Mouse (Mus musculus) R1 (cell line): Measurements from ENCODE around the gene AI837181.
A peak's percentile ranks its signal among the peaks of the same experiment; 100 is the strongest.

Source experiments
- DNase-seq: peaks from one replicate; pipeline ENCODE4 v3.0.0-alpha.2; 2018; ENCODE audit warnings: low read depth, low spot score

AI837181 gene

DNA sequence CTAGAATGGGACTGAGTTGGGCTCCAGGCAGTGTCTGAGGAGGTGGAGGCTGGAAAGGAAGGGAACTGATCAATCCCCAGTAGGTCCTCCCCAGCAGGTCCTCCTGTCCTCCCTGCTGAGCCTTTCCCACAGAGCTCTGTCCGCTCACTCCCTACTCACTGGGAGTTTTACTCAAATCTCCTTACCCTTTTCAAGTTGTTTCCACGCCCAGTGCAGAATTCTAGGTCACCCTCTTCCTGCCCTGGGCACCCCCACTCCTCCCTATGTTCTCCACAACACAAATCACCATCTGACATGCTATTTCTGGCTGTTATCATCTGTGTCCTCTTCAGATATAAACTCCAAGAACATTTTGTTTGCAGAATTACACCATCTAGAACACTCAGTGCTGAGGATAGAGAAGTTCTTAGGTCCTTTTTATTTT is 10.4 kb upstream of the AI837181 start:
- no peak for DNase-seq

DNA sequence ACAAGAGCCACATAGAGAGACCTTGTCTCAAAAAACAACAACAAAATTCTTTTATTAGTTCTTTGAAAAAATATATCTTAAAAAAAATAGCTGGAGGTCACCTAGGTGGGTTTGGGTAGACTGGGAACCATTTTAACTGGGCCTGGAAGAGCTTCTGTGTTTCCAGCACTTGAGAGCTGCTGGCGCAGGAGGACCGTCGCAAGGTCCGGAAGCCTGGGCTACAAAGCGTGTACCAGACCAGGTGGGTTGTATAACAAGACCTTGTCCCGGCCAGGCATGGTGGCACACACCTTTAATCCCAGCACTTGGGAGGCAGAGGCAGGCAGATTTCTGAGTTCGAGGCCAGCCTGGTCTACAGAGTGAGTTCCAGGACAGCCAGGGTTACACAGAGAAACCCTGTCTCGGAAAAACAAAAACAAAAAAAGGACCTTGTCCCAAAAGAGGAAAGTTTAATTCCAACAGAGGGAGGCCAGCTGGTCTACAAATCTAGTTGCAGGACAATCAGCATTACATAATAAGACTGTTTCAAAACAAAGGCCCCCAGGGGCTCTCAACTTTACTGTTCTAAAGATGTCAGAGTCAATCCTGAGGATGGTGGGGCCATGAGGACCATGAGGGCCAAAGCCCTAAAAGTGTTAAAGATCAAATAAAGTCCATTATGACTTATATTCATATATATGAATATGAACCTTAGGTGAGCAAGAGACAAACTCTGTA is 6.0 kb upstream of the AI837181 start:
- no peak for DNase-seq

DNA sequence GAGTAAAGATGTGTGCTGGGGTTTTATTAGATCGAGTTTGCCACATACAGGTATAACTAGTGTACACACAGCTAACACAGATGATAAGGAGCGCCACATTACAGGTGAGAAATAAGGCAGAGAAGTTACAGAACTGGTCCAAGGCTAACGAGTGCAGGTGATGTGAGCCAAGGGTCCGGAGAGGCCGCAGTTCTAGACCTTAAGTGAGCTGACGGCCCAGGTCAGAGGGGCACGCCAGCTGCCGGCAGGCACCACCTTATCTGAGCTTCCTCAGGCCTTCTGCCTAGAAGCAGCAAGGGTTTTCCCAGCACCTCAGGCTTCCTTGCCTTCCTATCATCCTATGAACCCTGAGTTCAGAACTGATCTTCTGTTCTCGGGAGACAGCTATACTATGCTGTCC is 5.3 kb upstream of the AI837181 start:
- DNase-seq, result no peak

DNA sequence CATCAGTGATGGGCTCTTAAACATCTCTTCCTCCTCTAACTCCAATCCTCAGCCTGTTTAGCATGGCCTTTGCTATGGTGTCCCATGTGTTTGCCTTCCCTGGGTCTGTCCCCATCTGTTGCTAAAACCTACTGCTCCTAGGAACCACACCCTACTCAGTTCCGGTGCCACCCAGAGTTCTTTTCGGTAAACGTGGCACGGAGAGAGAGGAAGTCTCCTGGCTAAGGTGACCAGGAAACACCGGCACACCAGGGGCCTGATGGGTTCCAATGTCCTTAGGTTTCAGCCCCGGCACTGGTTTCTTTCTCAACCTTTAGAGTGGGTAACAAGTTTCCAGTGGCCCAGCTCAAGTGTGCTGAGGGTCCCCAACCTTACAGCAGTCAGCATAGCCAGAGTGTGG is 4.4 kb upstream of the AI837181 start:
- no peak for DNase-seq

DNA sequence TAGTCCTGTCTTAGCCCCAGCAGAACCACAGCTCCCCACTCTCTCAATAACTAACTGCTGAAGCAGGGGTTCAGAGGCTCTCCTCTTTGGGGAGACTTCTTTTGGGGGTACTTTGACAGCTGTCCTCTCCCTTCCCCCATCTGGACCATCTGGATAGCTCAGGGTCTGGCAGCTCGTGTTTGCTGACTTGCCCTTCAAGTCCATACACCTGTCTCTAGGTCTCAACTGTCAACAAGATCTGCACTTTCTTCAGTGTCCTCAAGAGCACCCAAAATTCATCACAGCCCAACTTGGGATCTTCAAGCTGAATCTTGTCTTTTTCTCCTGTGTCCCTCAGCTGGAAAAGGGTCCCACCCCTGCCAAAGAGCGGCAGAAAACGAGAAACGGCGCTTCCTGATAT is 3.2 kb upstream of the AI837181 start:
- no peak for DNase-seq

DNA sequence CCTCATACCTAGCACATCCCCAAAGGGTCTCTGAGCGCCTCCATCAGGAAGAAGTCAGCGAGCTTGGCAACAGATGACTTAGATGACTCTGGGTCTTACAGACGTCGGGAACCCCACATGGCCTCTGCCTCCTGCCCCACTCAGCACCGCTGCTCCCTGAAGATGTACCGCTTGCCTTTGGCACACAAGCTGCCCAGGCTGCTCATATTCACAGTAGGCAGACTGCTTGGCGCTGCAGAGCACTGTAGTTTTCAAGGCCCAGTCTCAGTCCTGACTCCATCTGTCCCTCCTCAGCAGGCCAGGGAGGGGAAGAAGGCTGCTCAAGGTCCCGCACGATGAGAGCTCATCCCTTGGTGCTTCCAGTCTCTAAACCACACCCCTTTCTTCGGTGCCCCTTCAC is 2.7 kb upstream of the AI837181 start:
- DNase-seq, result no peak

DNA sequence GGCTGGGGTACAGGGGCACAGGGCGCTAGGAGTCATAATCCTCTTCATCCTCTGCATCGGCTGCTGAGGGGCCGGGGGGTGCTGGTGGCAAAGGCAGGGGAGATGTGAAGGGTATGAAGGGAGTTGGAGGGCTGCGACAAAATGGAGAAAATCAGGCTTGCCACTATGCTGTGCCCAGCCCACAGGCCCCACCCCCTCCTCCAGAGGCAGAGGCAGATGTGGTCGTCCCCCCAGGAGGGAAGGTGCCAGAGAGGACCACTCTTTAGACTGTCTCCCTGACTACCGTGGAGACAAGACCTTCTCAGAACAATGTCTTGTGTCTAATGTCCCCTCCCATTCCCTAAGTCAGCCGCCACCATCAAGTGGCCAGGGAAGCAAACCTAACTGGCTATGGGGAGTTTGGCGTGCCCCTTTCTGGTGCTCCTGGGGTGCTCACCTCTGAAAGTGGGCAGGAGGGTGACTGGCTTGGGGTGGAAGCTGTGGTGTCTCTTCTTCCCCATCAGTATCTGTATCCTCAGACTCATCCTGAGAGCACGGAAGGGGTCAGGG is 2.0 kb upstream of the AI837181 start:
- no peak for DNase-seq

DNA sequence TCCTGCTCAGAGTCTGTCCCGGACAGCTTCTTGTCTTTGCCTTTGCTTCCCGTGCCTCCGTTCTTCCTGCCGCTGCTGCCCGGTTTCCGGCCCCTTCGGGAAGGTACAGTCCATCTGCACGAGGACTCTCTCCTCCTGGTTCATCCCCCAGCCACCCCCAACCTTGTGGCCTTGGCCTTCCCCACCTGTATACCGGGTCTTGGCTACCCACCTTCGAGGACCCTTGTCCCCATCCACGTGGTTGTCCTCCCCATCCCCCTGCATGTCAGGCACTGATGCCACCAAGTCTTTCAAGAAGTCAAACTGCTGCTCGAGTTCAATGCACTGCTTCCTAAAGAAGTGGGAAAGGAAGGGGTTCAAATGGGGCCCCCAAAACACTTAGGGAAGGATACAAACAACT is 1.4 kb upstream of the AI837181 start:
- no peak for DNase-seq

DNA sequence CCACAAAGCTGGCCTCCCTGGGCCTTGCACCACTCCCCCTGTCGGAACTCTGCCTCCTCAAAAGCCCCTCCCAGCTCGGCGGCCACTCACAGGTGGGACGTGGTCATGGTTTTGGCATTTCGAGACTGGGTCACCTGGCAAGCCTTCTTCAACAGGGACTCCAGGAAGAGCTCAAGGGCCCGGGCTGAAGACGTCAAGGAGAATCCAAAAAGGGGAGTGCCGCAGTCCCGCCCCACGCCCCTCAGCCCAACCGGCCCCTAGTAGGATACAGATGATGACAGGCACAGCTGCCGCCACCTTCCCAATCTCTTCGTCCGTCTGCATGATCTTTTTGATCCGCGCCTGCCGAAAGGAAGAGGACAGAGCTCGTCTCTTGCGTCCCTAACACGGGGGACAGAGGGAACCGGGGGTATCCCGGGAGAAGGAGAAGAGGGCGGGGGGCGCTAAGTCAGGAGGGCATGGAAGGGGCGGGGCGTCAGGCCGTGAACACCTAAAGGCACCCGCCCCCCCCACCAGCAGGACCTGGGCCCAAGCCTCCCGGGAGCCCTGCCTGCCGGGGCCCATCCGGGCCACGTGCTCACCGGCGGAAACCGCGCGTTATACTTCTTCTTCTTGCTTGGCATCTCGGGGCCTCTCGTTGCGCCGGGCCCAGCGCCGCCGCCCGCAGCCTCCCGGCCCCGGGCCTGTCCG is 707 bp upstream of the AI837181 start:
- DNase-seq, result peak; percentile 80

DNA sequence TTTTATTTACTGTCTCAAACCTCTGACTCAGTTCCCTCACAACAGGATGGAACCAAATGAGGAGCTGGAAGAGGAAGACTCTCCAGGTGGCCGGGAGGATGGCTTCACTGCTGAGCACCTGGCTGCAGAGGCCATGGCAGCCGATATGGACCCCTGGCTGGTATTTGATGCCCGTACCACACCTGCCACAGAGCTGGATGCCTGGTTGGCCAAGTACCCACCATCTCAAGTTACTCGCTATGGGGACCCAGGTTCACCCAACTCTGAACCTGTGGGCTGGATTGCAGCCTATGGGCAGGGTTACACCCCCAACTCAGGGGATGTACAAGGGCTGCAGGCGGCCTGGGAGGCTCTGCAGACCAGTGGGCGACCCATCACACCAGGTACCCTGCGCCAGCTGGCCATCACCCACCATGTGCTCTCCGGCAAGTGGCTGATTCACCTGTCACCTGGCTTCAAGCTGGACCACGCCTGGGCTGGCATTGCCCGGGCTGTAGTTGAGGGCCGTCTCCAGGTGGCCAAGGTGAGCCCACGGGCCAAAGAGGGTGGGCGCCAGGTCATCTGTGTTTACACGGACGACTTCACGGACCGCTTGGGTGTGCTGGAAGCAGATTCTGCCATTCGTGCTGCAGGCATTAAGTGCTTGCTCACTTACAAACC is 1.1 kb downstream of the AI837181 start:
- no peak for DNase-seq

DNA sequence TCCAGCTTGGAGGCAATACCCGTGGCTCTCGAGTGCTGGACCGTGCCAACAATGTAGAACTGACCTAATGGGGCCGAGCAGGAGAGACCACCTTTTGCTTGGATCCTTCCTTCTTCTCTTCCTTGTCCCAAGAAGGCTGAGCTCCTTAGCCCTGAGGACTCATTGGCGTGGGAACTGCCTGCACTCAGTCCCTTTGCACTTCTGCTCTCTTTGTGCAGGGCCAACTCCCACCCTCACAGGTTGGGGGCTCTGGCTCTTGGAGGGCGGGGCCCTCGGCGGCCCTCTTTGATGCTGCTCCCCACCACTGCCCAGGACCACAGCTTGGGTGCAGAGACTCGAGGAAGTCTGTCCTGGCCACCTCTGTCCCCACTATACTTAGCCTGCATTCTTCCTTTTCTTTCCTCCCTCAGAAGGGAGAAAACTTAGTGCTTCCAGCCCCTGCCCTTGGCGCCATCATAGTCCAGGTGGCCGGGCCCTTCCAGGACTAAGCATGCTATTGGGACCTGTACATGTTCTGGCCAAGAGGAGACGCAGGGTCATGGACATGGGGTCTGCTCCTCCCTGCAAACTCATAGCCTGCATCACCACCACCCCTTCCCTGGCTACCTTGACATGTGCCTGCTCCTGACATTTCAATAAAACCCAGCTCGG is 1.8 kb downstream of the AI837181 start:
- no peak for DNase-seq

DNA sequence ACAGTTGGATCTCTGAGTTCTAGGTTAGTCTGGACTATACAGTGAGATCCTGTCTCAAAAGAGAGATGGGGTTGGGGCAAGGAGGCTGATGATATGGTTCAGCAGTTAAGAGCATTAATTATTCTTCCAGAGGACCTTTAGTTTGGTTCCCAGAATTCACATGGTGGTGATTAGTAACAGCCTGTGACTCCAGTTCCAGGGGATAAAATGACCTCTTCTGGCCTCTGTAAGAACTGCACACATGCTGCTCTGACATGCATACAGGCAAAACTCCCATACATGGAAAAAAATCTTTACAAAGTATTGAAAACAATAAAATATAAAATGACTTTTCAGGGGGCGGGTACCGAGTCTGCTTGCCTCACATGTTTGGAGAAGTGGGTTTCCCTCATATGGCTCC is 3.1 kb downstream of the AI837181 start:
- peak; percentile 54 for DNase-seq

DNA sequence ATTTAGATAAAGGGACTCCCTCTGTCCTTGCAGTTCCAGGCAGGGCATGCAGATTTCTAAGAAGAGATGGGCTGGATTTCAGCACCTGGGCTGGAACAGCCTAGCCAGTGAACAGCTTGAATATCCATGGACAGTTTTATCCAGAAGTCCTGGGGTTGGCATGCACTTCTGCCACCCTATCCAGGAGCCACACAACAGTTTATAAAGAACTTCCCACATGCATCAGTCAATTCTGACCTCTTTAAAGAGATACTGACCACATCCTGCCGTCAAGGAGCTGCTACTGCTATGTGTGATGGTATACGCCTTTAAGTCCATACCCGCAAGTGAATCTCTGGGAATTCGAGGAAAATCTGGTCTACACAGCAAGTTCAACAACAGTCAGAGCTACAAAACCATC is 4.3 kb downstream of the AI837181 start:
- DNase-seq, result no peak

DNA sequence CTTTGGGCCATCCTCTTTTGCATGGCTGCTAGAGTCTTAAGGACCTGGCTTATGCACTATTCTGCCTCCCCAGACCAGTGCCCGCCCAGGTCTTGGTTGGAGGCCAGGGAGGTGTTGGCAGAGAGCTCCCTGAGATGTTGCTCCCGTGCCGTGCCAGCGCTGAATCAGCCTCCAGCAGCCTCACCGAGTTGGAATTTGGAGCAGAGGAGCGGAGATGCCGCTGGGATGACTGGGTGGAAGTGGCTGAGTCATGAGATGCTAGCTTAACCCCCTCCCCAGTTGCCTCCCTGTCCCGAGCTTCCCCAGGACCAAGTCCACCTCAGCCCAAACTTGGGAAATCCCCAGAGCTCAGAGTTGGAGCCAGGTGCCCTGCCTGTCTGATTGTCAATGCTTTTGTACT is 4.9 kb downstream of the AI837181 start:
- no peak for DNase-seq

DNA sequence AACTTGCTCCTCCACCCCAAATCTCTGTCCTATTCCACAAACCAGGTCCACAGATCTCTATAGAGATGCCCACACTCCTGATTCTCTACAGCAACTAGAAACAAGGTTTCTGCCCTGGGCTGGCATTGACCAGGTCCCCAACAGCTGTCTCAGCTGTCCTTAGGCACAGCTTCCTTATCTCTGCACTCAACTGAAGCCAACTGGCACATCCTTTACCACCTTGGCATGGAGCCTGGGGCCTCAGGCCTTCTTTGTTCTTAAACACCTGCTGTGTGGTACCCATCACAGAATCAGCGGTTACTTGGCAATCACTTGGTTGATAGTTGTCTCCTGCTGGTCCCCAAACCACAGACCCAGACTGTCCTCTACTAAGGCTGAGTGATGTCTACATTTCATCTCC is 5.5 kb downstream of the AI837181 start:
- DNase-seq, result no peak

DNA sequence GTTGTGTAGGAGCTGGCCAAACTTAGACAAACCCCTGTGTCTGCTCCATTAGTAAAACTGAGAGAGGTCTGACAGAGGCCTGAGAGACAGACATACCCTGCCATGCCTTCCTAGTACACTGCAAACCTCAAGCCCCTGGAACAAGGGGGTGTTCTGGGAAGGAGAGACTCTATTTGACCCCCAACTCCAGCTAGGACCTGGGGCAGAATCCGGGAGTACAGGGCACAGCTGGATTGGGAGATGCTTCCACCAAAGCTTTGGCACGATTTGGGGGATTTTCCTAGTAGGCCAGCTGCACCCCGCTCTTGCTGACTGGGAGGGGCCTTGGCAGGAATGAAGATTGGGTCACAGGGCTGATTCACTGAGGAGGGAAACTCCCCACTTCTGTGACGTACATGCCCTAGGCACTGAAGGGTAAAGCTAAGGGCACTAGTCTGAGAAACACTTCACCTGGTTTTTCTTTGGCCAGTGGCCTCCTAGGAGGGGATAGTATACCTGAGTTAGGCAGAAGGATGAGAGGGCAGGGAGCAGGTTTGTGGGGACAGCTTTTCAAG is 7.0 kb downstream of the AI837181 start:
- DNase-seq, result no peak

DNA sequence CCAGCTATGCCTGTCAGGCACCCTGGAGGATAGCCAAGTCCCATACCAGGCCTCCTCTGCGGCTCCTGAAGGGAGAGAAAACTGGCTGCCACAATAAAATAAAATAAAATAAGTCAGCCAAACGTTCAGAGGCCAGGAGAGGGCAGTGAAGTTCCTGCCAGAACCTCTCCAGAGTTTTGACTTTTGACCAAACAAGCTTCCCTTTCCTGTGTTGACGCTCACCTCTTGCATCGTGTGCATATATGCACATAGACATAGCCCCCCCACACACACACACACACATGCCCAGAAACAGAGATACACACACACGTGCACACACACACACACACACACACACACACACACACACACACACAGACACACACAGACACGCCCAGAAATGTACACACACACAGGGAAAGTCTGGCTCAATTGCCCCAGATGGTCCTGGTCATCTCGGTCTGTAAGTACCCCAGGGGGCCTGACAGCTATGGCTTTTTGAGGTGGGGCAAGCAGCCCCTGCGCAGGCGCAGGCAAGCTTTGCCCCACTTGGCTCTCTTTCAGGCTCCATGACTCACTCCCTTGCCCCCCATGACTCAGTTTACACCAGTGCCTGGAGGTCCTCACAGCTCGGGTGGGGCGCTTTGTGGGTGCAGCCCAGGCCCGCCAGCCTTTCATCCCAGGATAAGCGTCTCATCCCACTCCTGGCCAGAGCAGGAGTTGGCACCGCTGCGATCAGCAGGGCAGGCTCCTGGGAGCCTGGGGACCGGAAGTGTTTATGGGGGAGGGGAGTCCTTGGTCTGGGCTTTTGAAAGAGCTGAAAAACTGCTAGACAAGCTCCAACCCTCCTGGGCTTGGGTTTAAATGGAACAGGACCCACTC is 8.3 kb downstream of the AI837181 start:
- peak; percentile 78 for DNase-seq

DNA sequence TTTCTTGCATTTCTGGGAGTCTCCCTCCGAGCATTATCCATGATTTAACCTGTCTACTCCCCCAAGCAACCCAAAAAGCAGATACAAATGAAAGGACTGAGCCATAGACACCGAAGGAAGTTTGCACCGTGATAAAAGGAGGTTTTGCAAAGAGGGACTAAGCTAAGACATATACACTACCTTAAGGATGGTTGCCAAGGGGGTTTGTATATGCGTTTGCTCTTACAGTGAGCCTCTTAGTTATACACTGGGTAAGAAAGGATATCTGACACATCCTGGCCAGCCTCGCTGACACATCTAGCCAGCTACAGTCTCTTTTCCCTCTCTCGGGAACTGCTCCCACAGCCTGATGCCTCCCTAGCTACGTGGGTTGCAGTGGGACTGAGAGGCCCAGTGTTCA is 9.0 kb downstream of the AI837181 start:
- no peak for DNase-seq

DNA sequence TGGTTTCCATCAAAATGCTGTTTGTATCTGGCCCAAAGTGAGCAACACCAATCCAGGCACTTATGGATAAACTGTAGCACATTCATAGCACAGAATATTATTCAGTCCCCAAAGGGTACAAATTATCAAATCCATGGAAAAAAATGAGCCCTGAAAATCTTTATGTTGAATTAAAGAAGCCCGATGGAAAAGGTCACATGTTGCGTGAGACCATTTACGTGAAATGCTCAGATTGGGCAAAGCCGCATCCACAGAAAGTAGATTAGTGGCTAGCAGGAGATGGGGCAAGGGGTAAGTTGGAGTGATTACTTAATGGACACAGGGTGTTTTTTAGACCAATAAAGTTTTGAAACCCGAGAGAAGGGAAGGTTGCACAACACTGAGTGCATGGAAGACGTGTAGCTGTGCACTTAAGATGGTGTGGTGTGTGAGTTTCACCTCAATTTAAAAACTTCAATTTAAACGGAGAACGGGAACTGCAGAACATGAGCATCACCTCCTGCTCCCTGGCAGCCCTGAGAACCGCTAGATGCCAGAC is 19.5 kb downstream of the AI837181 start:
- DNase-seq, result no peak

DNA sequence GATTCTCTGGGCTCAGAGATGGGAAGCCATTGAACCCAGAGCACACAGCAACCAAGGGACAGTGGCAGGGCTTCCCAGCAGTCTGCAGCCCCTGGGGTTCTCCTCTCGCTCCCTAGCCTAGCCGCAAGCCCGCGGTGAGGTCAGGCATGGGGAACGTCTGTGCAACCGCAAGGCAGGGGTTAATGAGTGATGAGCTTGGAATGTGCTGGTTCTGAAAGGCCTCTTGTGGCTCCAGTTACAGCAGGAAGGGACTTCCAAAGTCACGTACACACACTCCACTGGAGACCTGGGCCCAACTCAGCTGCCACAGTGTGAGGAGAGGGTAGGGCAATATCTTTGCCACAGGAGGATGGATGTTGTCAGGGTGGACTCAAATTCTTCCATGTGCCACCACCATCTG is 20.0 kb downstream of the AI837181 start:
- no peak for DNase-seq

DNA sequence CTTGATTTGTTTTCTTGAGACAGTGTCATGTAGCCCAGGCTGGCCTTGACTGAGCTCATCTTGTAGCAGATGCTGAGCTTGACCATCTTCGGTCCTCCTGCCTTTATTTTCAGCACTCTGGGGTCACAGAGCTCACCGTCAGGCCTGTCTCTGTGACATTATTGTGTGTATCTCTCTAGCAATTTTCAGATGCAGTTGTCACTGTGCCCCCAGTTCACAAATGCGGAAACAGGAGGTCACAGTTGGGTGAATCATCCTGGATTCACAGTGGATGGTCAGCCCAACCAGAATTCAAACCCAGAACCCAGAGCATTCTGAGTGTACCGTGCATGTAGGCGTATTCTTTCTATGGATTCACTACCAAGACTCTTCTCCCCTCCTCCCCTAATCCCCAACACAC is 20.8 kb downstream of the AI837181 start:
- DNase-seq, result no peak
